Mouse (Mus musculus) forelimb bud, embryonic 11.5 days (tissue): ENCODE measurements at regions not wholly inside any gene's neighbourhood (a gene's known extent, or its start where the extent isn't known, plus 50 kb on each side); places are given as distances from the start of the nearest gene placed in this dataset.

Experiments used
- DNase-seq: peaks from one replicate; pipeline ENCODE4 v3.0.0-alpha.2; 2012; ENCODE audit warnings: low read depth, low spot score

DNA sequence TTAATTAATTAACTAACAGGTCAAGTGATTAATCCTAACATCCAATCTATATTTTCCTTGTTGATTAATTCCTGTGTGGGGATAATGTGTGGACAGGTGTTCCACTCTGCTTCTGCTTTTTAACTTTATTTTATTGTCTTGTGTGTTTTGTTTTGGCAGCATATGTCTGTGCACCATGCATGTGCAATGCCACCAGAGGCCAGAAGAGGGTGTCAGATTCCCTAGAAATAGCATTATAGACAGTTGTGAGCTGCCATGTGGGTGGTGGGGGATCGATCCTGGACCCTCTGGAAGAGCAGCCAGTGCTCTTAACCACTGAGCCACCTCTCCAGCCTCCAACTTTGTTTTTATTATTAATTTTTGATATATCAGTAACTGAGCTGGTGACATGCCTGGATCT, 65.6 kb downstream of the En1 start:
- no peak for DNase-seq

DNA sequence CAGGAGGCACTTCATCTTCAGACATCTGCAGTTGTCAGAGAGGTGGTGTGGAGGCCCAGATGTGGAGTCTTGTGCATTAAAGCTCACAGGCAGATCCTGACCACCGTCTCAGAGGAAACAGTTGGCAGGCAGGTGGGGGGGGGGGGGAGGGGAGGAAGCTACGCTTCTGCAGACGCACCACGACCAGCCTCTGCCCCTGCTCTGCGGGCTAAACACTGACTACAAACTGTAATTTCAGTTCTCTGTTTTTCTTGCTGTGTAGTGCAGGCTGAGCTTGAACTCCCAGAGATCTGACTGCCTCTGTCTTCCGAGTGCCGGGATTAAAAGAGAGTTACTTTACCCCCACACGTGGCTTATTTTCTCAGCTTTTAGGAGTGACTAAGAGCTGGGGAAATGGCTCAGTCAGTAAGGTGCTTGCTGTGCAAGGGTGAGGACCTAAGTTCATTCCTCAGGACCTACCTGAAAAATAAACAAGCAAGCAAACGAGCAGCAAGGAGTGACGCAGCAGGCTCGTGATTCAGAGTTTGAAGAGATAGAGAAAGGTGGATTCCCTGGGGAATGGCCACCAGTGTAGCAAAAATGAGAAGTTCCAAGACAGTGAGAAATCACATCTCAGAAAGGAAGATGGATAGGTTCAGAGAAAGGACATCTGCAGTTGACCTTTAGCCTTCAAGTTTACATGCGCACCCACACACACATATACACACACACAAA, 81.5 kb downstream of the En1 start:
- DNase-seq: no peak

- DNase-seq: no peak
These were observed 83.5 kb downstream of the En1 start for GRCm38 (mm10) chr1:120685650-120686244.

GRCm38 (mm10) chr1:120691571-120691970, 89.4 kb downstream of the En1 start:
- DNase-seq: no peak

DNA sequence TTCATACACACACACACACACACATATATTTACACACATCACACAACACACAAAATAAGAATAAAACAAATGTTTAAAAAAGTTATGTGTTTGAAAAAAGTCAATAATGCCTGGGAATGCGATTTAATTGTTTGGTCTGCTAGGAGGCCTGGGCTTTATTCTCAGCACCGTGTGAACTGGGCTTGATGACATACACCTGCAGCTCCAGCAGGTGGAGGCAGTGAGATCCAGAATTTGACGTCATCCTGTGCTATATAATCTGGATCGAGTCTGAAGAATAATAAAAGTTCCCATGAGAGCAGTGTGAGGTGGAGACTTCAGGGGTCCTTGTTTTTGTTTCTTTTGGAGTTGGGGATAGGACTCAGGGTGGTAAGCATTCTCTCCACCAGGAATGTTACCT, 96.0 kb downstream of the En1 start:
- no peak for DNase-seq

DNA sequence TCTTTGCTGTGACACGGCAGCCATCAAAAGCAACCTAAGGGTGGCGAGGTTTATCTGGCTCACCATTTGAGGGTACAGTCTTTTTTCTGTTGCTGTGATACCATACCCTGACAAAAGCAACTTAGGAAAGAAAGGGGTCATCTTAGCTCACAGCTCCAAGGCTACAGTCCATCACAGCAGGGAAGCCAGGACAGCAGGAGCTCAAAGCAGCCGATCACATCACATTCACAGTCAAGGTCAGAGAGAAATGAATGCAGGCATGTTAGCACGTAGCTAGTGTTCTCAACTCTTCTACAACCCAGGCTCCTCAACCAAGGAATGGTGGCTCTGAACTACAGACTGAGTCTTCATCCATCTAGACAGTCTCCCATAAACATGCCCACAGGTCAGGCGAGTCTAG, 102.0 kb downstream of the En1 start:
- no peak for DNase-seq

DNA sequence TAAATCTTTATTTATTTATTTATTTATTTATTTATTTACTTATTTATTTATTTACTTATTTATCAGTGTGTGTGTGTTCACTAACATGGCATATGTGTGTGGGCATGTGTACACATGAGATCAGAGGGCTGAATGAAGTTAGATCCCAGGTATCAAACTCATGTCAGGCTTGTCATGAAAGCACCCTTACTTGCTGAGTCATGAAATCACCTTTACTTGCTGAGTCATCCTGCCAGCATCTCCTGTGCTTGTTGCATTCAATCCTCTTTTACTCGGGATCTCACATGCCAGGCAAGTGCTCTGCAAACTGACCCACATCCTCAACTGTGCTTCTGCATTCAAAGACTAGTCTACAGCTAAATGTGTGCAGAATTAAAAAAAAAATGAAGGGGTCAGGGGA, 103.8 kb downstream of the En1 start:
- no peak for DNase-seq

DNA sequence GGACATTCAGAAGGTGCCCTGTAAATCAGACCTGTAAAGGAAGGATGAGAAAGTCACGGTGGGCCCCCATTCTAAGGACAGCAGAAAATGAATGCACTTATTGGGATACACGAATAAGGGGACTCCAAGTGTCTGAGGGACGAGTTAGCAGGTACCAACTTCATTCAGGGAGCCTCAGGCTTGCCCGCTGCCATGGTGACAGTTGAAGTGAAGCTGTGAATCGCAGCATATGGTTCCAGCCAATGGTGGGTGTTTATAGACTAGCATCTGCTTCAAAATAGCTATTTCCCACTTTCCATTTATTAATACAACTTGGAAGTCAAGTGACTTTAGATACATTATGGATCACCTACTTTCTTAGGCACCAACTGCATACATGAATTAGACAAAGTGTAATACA, 106.3 kb downstream of the En1 start:
- no peak for DNase-seq

GRCm38 (mm10) chr1:120715105-120715877, 113.1 kb downstream of the En1 start:
- peak; percentile 58 for DNase-seq

DNA sequence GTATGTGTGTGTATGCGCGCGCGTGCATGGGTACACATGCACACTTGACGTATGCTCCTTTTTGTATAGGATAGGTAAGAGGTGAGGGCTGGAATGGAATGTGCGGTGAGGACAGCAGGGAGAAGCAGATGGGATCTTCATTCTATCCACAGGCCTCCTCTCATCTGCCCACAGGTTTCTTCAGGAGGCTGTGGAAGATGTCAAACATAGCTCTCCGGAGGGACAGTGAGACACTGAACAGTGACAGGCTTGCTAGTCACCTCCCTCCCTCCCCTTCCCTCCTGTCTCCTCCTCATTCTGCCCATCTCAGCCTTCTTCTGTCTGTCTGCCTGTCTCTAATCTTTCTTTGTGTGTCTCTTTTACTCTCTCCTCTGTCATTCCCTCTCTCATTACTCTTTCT, 124.6 kb downstream of the En1 start:
- DNase-seq: no peak

- no peak for DNase-seq
These were observed 125.2 kb downstream of the En1 start for GRCm38 (mm10) chr1:120727427-120727826.

DNA sequence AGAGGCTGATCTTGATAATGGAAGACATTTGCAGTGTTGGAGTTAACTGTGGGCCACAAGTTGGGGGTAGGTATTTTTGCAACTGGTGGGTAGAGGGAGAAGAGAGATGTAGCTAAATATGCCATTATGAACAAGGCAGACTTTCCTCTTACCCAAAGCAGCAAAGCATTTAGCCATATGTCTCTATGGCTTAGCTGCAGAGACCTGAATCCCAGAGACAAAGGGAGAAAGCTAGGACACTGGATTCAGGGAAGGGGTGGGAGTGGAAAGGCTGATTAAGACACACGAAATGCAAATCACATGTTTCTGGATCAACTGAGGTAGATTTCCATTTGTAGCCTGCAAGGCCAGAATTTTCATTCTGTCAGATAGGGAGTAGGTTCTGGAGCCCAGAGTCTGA, 129.8 kb downstream of the En1 start:
- DNase-seq: no peak

DNA sequence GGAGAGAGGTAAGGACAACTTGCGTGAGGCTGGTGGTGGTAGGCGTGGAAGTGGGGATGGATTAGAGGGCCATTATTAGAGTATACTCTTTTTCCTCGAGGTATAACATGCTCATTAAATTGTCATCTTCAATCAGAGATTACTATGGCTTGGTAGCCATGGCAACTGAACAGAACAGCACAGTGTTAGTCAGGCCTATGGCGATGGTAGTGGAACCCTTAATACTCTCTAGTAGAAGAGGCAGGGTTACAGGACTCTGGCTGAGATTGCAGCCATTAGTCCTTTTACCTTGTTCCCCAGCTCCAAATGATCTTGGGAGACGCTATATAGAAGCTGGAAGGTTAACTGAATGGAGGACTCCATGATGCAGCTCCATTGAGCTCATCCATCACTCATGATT, 131.5 kb downstream of the En1 start:
- no peak for DNase-seq

DNA sequence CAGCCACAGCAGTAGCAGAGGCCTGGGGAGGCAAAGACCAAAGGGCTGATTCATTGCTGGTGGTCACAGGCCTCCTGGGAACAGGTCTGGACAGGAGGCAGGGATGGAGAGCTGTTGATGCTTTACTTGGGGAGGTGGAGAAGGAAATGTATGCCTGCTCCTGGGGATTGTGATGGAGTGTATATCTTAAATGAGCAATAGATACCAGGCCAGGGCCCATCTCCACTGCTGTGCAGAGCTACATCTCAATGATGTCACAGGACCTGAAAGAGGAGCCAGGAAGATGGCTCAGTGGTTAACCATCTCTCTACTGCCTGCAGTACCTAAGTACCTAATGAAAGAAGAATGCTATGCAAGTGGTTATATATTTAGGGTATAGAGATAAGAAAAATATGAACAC, 132.6 kb downstream of the En1 start:
- no peak for DNase-seq

DNA sequence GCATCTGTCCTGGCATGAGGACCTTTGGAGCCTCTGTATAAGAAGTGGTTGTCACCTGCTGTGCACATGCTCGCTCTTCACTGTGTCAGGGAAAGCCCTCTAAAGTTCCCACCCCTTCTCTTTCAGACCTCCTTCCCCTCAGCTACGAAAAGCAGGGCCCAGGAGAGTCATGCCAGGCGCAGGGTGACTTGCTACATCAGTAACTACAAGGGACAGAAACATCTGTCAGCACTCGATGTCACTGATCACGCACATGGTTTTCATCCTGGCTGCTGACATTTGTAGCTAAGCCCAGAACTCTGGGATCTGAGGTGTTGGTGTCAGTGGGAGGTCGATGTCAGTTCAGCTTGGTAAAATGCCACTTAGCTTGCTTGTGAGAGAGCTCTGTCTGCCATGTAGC, 137.3 kb downstream of the En1 start:
- DNase-seq: no peak

- peak; percentile 93 for DNase-seq
These were observed 139.0 kb downstream of the En1 start for GRCm38 (mm10) chr1:120741091-120741740.

GRCm38 (mm10) chr1:120748963-120749362, 146.7 kb downstream of the En1 start:
- DNase-seq: no peak

DNA sequence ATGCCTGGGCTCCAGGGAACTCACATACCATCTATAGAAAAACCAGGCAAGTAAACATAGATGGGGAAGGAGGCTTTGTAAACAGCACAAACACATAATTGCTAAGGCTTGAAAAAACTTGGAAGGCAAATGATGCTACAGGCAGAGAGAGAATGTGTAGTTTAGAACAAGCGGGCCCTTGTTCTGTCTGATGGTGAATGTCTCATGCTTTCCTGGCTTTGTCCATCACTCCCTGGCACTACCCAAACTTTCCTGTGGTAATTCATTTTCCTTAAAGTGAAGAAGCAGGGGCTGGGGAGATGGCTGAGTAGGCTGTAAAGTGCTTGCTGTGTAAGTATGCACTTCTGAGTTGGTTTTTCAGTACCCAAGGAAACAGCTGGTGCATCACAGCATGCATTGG, 151.2 kb downstream of the En1 start:
- no peak for DNase-seq

- no peak for DNase-seq
These were observed 152.1 kb downstream of the En1 start for GRCm38 (mm10) chr1:120754337-120754736.

- no peak for DNase-seq
These were observed 155.1 kb downstream of the En1 start for GRCm38 (mm10) chr1:120757283-120757821.

DNA sequence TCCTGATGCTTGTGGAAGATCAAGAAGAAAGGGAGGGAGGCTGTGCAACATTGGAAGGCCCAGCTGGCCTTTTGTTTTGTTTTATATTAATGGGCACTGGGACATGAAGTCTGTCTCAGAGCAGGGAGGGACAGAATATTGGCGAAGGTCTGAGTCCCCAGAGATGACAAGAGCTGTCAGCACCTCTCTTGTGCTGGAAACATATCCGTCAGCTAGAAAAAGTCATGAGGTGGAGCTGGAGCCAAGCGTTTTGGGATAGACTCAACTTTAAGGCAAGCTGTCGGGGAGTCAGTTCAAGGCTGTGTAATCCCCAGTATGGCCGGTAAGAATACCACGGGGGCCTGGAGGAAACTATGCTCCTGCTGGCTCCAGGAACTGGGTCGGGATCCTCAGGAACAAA, 156.0 kb downstream of the En1 start:
- no peak for DNase-seq

DNA sequence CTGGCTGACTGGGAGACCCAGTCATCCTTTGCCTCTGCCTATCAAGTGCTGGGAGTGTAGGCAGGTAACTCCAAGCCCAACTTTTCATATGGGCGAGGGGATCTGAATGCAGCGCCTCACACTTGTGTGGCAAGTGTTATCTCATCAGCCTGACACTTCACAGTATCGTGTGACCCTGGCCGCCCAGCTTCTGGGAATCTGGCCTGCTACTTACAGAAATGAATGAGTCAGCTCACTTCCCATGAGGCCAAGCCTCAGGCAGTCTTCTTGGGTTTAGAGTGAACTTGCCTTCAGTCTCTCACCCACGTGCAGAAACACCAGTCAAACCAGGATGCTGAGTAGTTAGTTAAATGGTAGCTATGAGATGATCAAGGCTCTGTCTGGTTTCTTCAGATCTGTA, 156.5 kb downstream of the En1 start:
- DNase-seq: no peak
